Mouse (Mus musculus): ENCODE measurements around the gene Nck1.

Gene Nck1

DNA sequence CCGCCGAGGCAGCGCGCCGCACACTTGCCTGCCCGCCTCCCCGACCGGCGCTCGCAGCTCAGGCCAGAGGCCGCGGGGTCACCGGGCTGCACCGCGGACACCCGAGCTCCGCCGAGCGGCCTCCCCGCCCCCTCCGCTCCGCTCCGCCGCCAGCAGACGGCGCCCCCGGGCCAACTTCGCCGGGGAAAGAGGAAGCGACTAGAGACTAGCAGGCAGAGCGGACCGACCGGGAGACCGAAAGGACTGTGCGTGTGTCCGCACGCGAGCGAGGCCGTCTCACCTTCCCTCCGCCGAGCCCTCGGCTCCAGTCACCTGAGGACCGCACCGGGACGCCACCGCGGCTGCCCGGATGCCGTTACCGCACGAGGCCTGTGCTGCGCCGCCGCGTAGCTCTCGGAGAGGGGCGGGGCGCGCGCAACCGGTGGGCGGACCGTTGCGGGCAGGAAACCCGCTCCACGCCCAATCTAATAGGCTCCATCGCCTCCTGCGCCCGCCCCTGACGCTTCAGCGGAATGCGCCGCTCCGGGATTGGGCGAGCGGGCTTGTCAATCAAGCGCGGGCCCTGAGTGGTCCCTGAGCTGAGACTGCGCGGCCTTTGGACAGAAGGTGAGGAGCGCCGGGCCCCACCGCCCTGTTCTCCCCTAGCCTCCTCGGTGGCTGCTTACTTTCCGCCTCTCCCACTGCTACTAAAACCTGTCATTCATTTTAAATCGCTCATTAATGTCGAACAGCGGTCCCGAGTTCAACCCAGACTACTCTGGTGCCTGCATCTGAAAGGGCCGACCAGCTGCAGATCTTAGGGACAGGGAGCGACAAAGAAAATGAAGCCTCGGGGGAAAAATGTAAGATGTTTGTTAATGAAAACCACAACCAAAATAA is at the start of gene Nck1:
Gene Nck1, minus strand, starts transcription at position 420 of the 879 bp plus-strand sequence.
- DNase-seq (ENCODE audit: low read depth, low spot score) = peak; percentile 97

DNA sequence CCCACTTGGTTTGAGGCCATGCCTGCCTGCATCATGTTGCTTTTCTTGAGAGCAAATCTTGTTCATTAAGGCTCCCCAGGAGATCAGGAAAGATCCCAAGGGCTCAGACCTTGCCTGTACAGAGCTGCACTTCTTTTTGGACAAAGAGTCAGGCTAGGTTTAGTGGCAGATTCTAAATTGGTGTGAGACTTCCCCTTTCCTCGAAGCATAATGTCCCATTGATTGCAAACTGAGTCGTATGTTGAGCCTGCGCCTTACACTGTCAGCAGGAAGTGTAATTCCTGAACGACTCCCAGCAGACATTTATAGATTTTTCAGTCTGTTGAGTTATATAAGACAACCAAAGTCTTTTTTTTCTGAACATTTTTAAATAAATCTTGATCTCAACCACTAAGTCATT is 44.5 kb upstream of the Nck1 start:
- no peak for DNase-seq (ENCODE audit: low read depth, low spot score)

DNA sequence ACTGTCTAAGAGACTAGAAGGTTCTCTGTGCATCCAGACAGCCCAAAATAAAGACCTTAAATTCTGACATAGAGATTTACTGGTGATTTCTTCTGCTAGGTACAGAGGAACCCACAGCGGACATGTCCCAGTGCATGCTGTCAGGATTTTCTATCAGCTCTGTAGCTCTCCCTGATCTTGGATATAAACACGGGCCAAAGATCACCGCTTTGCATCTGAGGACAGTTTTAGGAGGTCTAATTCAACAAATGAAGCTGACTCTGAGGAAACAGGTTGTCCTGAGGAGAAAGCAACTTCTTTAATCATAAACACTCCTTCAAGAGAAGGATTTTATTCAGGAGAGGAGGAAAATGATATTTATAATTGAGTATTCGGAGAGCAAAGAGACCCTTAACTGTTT is 38.1 kb upstream of the Nck1 start:
- DNase-seq (ENCODE audit: low read depth, low spot score) = no peak

DNA sequence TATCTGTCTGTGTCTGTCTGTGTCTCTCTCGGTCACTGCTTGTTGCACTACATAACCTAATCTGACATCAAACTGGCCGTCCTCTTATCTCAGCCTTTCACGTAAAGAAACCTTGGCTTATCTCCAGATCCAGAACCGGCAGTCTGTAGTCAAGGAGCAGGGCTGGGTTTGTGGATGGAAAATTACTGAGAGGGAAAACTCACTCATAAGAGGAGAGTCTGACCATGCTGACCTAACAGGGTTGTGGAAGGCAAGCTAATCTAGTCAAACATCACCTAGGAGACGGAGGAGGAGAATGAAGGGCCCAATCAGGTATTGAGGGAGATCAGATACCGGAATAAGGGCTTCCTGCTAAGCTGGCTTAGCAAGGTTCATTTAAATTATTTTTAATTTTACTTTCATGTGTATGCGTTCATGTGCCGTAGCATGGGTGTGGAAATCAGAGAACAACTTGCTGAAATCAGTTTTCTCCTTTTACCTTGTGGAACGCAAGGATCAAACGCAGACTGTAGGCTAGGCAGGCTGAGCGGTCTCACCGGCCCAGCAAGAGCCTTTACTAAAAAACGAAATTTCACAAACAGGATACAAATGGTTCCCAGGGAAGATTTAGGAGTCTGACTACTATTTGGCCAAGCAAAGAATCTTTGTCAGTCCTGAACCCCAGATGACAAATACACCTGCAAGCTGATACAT is 37.1 kb upstream of the Nck1 start:
- DNase-seq (ENCODE audit: low read depth, low spot score) = no peak

DNA sequence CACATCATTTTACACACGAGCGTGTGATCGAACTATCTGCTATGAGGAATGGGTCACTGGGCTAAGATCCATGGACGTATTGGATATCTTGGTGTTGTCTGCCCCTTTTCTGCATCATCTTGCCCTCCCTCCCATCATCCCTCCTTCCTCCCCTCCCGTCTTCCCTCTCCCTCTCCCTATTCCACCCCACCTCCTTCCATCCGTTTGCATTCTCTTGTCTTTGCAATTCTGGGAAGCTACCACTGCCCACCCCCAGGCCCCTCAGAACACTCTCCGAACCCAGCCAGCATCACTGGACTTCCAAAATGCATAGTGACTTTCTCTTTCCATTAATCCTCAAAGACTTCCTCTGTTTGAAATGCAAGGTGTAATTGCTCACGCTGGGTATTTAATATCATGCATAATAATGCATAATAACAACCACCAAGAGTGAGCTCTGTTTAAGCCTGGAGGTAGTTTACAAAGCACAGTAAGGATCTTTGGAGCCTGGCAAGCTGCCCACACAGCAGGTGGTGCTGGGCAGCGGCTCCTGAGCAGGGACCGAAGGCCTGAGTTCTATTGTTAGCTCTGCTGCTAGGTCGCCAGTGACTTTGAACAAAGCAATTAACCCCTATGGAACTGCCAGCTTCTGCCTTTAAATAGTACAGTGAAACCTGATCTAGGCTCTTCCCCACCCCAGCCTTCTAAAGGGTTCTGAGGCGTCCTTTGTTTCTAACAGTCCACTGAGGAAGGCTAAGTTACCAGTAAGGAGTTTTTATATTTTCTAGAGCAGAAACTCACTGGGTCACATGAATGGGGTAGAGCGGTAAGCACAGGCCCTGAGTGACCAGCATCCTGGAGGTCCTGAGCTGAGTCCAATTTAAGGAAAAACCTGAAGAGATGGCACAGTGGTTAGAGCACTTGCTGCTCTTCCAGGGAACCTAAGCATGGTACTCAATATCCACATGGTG is 35.9 kb upstream of the Nck1 start:
- DNase-seq (ENCODE audit: low read depth, low spot score) = peak; percentile 91

DNA sequence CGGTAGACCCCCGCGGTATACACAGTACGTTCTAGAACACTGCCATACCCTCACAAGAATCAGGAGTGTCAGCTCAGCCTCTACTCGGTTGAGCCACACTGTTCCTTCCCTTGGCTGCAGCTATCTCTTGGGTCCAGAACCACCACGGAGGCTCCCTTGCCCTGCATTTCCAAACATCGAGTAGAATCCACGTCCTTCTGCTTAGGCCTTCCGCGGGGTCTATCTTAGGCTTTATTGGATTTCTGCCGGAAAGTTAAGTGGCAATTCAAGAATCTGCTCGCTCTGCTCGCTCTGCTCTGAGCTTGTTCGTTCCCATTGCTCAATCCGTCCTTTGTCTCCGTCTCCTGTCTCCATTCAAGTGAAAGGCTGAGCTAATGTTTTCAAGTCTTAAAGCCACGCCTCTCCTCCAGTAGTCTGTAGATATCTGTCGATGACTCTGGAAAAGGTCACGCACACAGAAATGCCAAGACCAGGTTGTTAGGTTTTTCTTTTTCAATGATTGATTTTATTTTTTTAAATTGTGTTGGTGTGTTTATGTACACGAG is 34.3 kb upstream of the Nck1 start:
- DNase-seq (ENCODE audit: low read depth, low spot score) = peak; percentile 76

DNA sequence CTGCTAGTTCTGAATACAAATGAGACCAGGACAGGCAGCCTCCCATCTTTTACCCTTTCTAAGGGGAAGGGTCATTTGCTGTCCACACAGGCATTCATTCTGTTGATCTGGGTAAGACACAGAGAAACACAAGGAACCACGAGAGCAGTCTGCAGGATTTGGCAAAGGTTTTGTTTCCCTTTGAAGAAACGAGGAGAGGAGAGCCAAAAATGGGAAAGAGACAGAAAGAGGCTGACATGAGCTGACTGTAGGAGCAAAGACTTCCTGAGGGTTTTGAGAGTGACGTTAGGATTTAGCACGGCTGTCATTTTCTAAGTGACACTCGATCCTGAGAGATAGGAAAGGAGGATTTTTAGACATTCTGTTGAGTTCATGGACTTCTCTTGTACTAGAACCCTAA is 28.0 kb upstream of the Nck1 start:
- DNase-seq (ENCODE audit: low read depth, low spot score) = no peak

DNA sequence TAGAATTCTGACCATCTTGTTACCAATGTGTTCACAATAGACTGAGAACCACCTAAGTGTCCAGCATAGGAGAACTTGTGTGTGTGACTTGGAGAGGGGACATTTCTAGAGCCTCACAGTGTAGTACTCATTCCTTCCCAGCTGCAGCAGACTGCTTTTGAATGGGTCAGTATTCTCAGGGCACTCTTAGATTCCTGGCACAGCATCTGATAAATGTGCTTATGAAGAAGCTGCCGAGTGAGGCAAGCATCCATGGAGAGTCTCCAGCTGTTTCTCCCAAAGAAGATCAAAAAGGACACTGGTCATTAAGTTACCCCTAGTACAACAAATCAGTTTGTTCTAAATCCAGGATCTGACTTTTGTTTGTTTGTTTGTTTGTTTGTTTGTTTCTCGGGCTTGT is 27.4 kb upstream of the Nck1 start:
- no peak for DNase-seq (ENCODE audit: low read depth, low spot score)

DNA sequence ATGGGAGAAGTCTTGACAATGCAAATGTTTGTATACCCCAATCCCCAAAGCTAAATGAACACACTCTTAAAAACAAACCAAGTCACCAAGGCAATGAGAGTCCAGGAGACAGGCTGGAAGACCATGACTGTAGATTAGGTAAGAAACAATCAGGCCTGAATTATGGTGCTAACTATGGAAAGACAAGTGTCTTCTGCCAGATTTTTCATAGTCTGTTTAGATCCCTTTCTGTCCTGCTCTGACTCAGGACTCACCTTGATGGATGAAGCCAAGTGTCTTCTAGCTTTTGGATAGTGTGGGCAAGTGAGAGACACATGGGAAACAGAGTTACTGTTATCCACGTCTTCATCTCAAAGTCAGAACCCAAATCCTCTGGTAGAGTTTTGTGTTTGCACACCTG is 25.6 kb upstream of the Nck1 start:
- no peak for DNase-seq (ENCODE audit: low read depth, low spot score)

DNA sequence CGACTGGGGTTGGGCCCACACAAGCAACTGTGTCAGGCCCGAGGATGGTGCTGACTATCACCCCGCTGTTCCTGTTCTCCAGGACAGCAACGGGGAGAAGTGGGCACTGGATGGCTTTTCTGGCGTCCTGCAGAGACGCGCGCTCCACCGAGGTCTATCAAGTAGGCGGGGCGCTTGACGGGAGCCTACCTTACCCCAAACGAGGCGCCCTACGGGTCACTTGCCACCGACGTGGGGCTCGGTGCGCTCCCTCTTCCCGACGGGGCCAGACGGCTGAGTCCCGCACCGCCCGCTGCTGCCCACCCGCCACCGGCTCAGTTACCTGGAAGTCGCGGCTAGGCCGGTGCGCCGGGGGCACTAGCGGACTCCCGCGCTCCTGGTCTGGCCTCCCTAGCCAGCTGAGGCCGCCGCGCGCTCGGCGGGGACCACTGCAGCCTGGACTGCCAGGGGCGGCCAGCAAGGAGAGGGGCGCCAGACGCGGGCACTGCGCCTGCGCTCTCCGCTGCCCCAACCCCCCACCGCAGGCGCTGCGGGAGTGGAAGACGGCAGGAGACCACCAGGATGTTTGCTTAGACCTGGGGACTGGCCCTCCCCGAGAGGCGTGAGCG is 24.8 kb upstream of the Nck1 start, which contains the start of gene Slc35g2:
Gene Slc35g2, minus strand, starts transcription at position 465 of the 608 bp plus-strand sequence.
- peak; percentile 45 for DNase-seq (ENCODE audit: low read depth, low spot score)

DNA sequence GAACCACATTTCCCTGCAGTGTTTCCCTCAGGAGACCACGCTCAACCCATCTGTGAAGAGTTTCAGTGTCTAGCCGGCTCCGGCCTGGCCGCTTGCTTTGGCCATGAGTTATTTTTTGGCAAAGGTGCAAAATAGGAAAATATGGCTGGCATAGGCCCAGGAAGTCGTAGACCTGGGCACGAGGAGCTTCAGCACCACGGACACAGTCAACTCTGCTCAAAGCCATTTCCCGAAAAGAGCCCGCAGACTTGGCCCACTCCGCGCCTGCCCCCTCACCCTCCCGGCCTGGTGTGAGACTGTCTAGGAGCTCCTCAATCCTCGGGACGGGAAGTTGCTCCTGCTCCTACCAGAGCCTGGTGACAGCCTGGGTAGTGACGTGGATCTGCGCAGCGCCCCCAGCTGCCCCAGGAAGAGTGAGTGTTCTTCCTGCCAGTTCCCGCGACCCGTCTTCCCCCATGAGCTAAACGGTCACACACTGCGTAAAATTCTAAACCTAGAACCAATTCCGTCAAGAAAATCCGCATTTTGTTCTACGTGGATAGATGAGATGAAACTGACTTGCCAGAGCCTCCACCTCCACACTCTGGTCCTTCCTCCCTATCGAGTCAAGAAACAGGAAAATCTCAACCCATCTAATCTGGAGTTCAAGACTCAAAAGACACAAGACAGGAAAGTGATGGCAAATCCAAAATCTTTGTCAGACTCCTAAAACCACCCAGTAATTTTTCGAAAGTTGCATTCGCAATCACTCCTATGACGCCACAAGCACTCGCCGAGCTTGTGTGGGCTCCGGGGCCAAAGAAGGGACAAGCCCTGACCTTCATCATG is 24.1 kb upstream of the Nck1 start:
- DNase-seq (ENCODE audit: low read depth, low spot score) = peak; percentile 75

DNA sequence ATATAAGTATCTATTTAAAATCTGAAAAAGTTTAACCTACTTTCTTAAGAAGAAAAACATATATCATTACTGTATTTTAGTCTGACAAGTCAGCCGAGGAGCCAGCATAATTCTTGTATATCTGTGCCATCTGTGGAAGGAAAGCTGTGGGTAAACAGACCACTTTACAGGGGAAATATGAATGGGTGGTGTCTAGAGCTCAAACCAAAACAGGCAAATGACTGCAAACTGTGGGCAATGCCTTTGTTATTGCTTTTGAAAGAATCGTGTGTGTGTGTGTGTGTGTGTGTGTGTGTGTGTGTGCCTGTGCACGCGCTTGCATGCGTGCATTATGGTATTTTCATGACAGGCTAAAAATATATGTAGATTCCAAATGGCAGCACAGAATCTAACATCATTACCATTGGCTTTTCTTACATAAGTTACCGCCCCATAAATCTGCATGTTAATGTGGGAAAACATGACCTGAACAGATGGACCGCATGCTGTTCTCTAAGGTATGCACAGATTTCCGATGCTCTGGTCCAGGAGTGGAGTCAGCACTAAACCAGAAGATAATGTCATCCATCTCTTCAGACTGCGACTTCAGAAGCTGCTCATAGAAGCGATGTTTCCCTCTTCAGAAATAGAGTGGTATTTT is 14.4 kb upstream of the Nck1 start:
- DNase-seq (ENCODE audit: low read depth, low spot score) = no peak

DNA sequence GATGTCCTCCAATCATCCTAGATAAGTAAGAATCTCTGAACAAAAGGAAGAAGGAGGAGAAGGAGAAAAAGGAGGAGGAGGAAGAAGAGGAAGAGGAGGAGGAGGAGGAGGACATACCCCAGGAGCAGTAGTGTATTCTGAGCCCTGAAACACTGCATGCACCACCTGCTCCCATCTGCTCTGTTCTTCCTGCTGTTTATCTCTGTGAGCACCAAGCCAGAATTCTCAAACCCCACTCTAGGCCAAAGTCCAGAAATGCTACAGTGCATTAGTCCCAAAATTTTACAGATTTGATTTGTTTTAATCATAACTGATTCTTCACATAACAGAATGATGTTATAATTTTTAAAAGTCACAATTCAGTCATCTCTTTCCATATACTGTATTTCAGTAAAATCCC is 13.1 kb upstream of the Nck1 start:
- DNase-seq (ENCODE audit: low read depth, low spot score) = no peak

DNA sequence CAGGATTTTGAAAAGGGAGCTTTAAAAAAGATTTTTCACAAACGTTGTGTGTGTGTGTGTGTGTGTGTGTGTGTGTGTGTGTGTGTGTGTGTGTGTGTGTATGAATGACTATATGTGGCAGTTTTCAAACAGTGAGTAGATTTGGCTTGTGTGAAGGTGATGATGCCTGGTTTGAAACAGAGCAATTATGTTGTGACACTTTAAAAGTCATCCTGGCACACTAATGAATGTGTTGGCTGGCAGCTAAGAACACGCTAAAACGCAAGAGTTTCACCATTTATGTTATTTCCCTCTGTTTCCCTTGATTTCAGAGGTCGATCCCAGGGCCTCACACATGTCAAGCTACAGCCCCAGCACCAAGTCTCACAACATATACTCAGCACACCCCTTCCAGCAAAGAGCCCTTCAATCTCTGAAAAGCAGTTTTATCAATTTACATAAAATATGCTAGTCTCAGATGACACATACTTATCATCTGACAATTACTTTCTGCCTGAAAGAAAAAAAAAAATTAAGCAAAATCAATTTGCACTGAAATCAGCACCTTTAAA is 12.2 kb upstream of the Nck1 start:
- no peak for DNase-seq (ENCODE audit: low read depth, low spot score)

DNA sequence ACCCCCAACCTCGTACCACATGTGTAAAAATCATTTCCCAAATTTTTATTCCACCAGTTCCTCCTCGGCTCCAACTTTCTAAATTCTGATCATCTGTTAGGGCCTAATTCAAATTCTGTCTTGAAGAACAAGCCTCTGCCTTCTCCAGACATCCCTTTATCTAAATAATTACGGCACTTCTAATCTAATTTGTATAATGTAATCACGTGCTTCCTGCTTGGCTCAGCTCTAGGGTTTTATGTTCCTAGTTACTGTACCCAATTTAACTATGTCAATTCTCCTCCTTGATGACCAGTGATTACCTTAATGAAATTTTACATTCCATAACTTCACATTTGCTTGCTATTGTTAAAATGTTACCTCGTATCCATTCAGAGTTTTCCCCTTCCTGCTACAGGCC is 9.8 kb upstream of the Nck1 start:
- no peak for DNase-seq (ENCODE audit: low read depth, low spot score)

DNA sequence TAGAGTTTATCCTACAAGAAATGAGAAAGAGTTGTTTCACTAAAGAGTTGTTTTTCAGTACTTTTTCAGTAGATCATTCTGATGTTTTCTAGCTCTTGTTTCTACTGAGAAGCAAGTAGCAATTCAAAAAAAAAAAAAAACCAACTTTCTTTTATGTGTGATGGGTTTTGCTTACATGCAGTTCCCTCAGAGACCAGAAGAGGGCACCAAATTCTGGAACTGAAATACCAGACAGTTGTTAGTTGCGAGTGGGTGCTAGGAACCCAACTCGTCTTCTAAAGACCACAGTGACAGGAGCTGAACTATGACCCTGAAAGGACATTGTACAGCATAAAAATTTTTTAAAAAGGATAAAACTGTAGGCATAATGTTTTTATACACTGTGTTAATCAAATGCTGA is 2.4 kb upstream of the Nck1 start:
- DNase-seq (ENCODE audit: low read depth, low spot score) = peak; percentile 75

DNA sequence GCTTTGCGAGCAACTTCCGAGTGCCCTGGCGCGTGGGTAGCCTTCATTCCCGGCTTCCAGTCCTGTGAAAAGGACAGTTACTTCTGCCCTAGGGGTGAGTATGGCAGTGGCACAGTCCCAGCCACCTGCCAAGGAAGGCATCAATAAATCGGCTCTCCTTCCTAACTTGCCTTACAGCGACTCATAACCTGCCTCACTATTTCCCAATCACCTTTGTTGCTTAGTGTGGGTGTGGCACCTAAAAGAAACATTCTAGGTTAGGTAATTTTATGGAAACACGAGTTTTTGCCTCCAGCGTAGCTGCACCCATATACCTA is 618 bp upstream of the Nck1 start:
- peak; percentile 15 for DNase-seq (ENCODE audit: low read depth, low spot score)

DNA sequence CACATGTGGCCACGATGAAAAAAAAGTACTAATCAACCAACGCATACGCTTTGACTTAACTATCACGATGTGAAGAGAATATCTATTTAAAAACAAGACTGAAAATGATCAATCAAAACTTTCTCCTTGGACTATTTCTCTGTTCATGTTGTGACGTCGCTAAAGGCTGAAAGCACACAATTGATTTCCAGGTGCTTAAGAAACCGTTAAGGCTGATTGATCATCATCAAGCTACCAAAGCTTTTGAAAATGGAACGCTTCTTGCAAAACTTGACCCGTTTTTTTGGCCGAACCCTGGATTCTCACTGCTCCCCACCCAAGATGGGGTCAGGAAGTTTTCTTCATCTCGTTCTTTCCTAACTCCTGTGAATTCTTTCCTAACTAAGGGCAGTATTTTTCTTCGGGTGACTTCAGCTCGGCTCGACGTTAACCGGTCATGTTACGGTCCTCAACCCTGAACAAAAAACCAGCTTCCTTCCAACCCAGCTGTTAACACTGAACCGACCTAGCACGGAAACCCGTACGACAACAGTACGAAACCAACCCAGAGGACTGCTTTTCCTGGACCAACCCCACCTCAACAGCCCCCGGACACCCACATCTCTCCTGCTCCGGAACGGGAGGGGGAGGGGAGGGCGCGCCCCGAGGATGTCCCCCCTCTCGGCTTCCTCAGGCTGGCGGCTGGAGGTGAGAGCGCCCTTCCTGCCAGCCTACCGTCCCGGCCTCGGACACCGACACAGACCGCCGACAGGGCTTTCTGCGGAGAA is 803 bp downstream of the Nck1 start:
- DNase-seq (ENCODE audit: low read depth, low spot score) = no peak

Measured in ES-CJ7 (cell line).